Mouse (Mus musculus) neural tube, embryonic 13.5 days (tissue): ENCODE data around the gene Npas1. TPM values are rescaled to one million over a fixed set of nuclear protein-coding genes. Genes with fewer than 3 reads are reported as not detected.

Source experiments
- ATAC-seq: fragments of 200-750 bp; cut with Nextera tagmentation; 2 replicates; pipeline ENCODE4 v1.8.0; 2017; ENCODE audit warnings: low read depth, mild to moderate bottlenecking, moderate TSS enrichment, moderate library complexity
- H3K27ac ChIP-seq: fragments of 300-500 bp; sonication (generic); replicated peaks from 2 replicates; pipeline ENCODE4 v1.5.1; 2015; ENCODE audit warnings: moderate library complexity, mild to moderate bottlenecking, inconsistent platforms
- H3K27me3 ChIP-seq: fragments of 300-500 bp; sonication (generic); 2 replicates; pipeline ENCODE4 v1.6.1; 2015; ENCODE audit warnings: mild to moderate bottlenecking, inconsistent platforms
- H3K36me3 ChIP-seq: fragments of 300-500 bp; sonication (generic); 2 replicates; pipeline ENCODE4 v1.6.1; 2015; ENCODE audit warnings: mild to moderate bottlenecking, inconsistent platforms
- H3K4me1 ChIP-seq: fragments of 300-500 bp; sonication (generic); replicated peaks from 2 replicates; pipeline ENCODE4 v1.6.1; 2015; ENCODE audit warnings: inconsistent platforms
- H3K4me2 ChIP-seq: fragments of 300-500 bp; sonication (generic); 2 replicates; pipeline ENCODE4 v1.6.1; 2015; ENCODE audit warnings: inconsistent platforms, mild to moderate bottlenecking, moderate library complexity
- H3K4me3 ChIP-seq: fragments of 300-500 bp; sonication (generic); 2 replicates; pipeline ENCODE4 v1.5.1; 2015; ENCODE audit warnings: mild to moderate bottlenecking, inconsistent platforms
- H3K9ac ChIP-seq: fragments of 300-500 bp; sonication (generic); 2 replicates; pipeline ENCODE4 v1.6.1; 2015; ENCODE audit warnings: moderate library complexity, mild to moderate bottlenecking, inconsistent platforms
- H3K9me3 ChIP-seq: fragments of 300-500 bp; sonication (generic); 2 replicates; pipeline ENCODE4 v1.6.1; 2016; ENCODE audit warnings: inconsistent platforms
- WGBS: fragments of 180-500 bp; shearing (Covaris S2); methylation state at CpG from one replicate; pipeline ENCODE4 v1.1.7; 2015; 5-methylcytosine and 5-hydroxymethylcytosine counted together
- polyA plus RNA-seq: library from polyadenylated mRNA; unstranded; fragments of >200 nt; fragmentation: Nextera tagmentation; extraction: Ambion mirVana; gene quantifications from 2 replicates; pipeline ENCODE4 v1.2.1, GENCODE M21; 2015

The Npas1 gene
- polyA plus RNA-seq, 1 experiment from 2014 or later: 1.7 TPM

- H3K36me3 ChIP-seq: peaks cover 15% of the 10 kb centered on the region; the same call in 1 of the 2 replicates
- no peak overlapping the region for H3K9ac ChIP-seq
- H3K4me3 ChIP-seq: no peak overlapping the region
- peaks cover 11% of the 10 kb centered on the region for H3K4me1 ChIP-seq
- no peak overlapping the region for H3K27ac ChIP-seq
- H3K27me3 ChIP-seq: no peaks in the 10 kb centered on the region
- H3K9me3 ChIP-seq: no peaks in the 10 kb centered on the region
- ATAC-seq: no peak
- no peak overlapping the region for H3K4me2 ChIP-seq
- 85% methylated on average over 6 of the region's 6 CpGs for WGBS
Measured at GRCm38 (mm10) chr7:16451656-16452055, 25.9 kb downstream of the Npas1 start.

- Histone ChIP-seq H3K9me3 (no peaks in the 10 kb centered on the region), H3K36me3 (peaks cover 11% of the 10 kb centered on the region), H3K27ac (no peak overlapping the region), H3K4me1 (no peaks in the 10 kb centered on the region), H3K4me2 (no peak overlapping the region), H3K4me3 (no peak overlapping the region), H3K9ac (no peak overlapping the region), H3K27me3 (no peaks in the 10 kb centered on the region)
- ATAC-seq: no peak
Measured at GRCm38 (mm10) chr7:16441241-16441640, 36.3 kb downstream of the Npas1 start.

- WGBS: 83% methylated on average over 9 of the region's 9 CpGs
- Histone ChIP-seq H3K27ac (no peak overlapping the region), H3K9me3 (no peaks in the 10 kb centered on the region), H3K4me2 (no peak overlapping the region), H3K4me1 (no peaks in the 10 kb centered on the region), H3K4me3 (no peak overlapping the region), H3K36me3 (peaks cover 73% of the 10 kb centered on the region), H3K27me3 (no peaks in the 10 kb centered on the region), H3K9ac (no peak overlapping the region)
- ATAC-seq: no peak
Measured at GRCm38 (mm10) chr7:16435088-16435487, 42.4 kb downstream of the Npas1 start.

- Histone ChIP-seq H3K9me3 (no peaks in the 10 kb centered on the region), H3K36me3 (peaks cover 89% of the 10 kb centered on the region), H3K27ac (no peak overlapping the region), H3K27me3 (no peaks in the 10 kb centered on the region), H3K4me2 (no peak overlapping the region), H3K4me1 (no peaks in the 10 kb centered on the region), H3K9ac (no peak overlapping the region), H3K4me3 (no peak overlapping the region)
- no peak for ATAC-seq
- 85% methylated on average over 3 of the region's 3 CpGs for WGBS
Measured at GRCm38 (mm10) chr7:16433352-16433971, 44.1 kb downstream of the Npas1 start.

- Histone ChIP-seq H3K9ac (no peak overlapping the region), H3K4me1 (no peaks in the 10 kb centered on the region), H3K36me3 (peaks cover 100% of the 10 kb centered on the region), H3K4me3 (no peak overlapping the region), H3K4me2 (no peak overlapping the region), H3K27ac (no peak overlapping the region), H3K27me3 (no peaks in the 10 kb centered on the region), H3K9me3 (no peaks in the 10 kb centered on the region)
- 59% methylated on average over 4 of the region's 4 CpGs for WGBS
- peak; percentile 78; the same call in 1 of the 2 replicates for ATAC-seq
Measured at GRCm38 (mm10) chr7:16426129-16426729, 51.3 kb downstream of the Npas1 start.

GRCm38 (mm10) chr7:16425721-16426120 is 51.8 kb downstream of the Npas1 start:
- Histone ChIP-seq H3K4me2 (no peak overlapping the region), H3K9ac (no peak overlapping the region), H3K27ac (no peak overlapping the region), H3K27me3 (no peaks in the 10 kb centered on the region), H3K9me3 (no peaks in the 10 kb centered on the region), H3K4me1 (no peaks in the 10 kb centered on the region), H3K4me3 (no peak overlapping the region), H3K36me3 (peaks cover 100% of the 10 kb centered on the region)
- no peak for ATAC-seq
- WGBS: 91% methylated on average over 10 of the region's 10 CpGs

- Histone ChIP-seq H3K27me3 (no peaks in the 10 kb centered on the region), H3K4me1 (no peaks in the 10 kb centered on the region), H3K4me2 (no peak overlapping the region), H3K4me3 (no peak overlapping the region), H3K9me3 (no peaks in the 10 kb centered on the region), H3K27ac (no peak overlapping the region), H3K36me3 (peaks cover 100% of the 10 kb centered on the region), H3K9ac (no peak overlapping the region)
- 95% methylated on average over 9 of the region's 9 CpGs for WGBS
- no peak for ATAC-seq
Measured at GRCm38 (mm10) chr7:16423731-16424130, 53.8 kb downstream of the Npas1 start.

- 89% methylated on average over 18 of the region's 18 CpGs for WGBS
- ATAC-seq: no peak
Measured at GRCm38 (mm10) chr7:16422222-16422856, 55.2 kb downstream of the Npas1 start.

GRCm38 (mm10) chr7:16420493-16421118 is 56.9 kb downstream of the Npas1 start:
- Histone ChIP-seq H3K27me3 (no peaks in the 10 kb centered on the region), H3K4me3 (no peak overlapping the region), H3K4me2 (no peak overlapping the region), H3K9ac (no peak overlapping the region), H3K36me3 (peaks cover 93% of the 10 kb centered on the region), H3K4me1 (no peaks in the 10 kb centered on the region), H3K9me3 (no peaks in the 10 kb centered on the region), H3K27ac (no peak overlapping the region)
- ATAC-seq: no peak
- 96% methylated on average over 8 of the region's 8 CpGs for WGBS

More at GRCm38 (mm10) chr7:16422222-16422856, 55.2 kb downstream of the Npas1 start:
- Histone ChIP-seq H3K4me3 (no peak overlapping the region), H3K36me3 (peaks cover 99% of the 10 kb centered on the region), H3K4me2 (no peak overlapping the region), H3K9ac (no peak overlapping the region), H3K9me3 (no peaks in the 10 kb centered on the region), H3K27ac (no peak overlapping the region), H3K4me1 (no peaks in the 10 kb centered on the region), H3K27me3 (no peaks in the 10 kb centered on the region)

GRCm38 (mm10) chr7:16418713-16419112 is 58.8 kb downstream of the Npas1 start:
- 86% methylated on average over 5 of the region's 5 CpGs for WGBS
- Histone ChIP-seq H3K36me3 (peaks cover 74% of the 10 kb centered on the region), H3K27me3 (no peaks in the 10 kb centered on the region)

GRCm38 (mm10) chr7:16417141-16417771 is 60.3 kb downstream of the Npas1 start:
- Histone ChIP-seq H3K4me3 (no peak overlapping the region), H3K9ac (no peak overlapping the region), H3K36me3 (peaks cover 60% of the 10 kb centered on the region), H3K27me3 (no peaks in the 10 kb centered on the region), H3K27ac (no peak overlapping the region), H3K9me3 (no peaks in the 10 kb centered on the region), H3K4me2 (no peak overlapping the region), H3K4me1 (peaks cover 11% of the 10 kb centered on the region)
- 84% methylated on average over 10 of the region's 10 CpGs for WGBS
- ATAC-seq: no peak

More at GRCm38 (mm10) chr7:16418713-16419112, 58.8 kb downstream of the Npas1 start:
- Histone ChIP-seq H3K9ac (no peak overlapping the region), H3K4me1 (no peaks in the 10 kb centered on the region), H3K9me3 (no peaks in the 10 kb centered on the region), H3K27ac (no peak overlapping the region), H3K4me2 (no peak overlapping the region), H3K4me3 (no peak overlapping the region)
- no peak for ATAC-seq

- no peak overlapping the region for H3K4me3 ChIP-seq
- no peak overlapping the region for H3K4me2 ChIP-seq
- WGBS: 90% methylated on average over 3 of the region's 3 CpGs
- no peak overlapping the region for H3K9ac ChIP-seq
- H3K36me3 ChIP-seq: peaks cover 42% of the 10 kb centered on the region
- no peak overlapping the region for H3K27ac ChIP-seq
- no peaks in the 10 kb centered on the region for H3K27me3 ChIP-seq
- no peak for ATAC-seq
- no peaks in the 10 kb centered on the region for H3K9me3 ChIP-seq
- peaks cover 16% of the 10 kb centered on the region for H3K4me1 ChIP-seq
Measured at GRCm38 (mm10) chr7:16415426-16415825, 62.1 kb downstream of the Npas1 start.
